Comparison of ENCODE assay signal across 8 mouse cellular contexts in genomic region chr9:21153331-21153730, GRCm38 (mm10). TPM values are rescaled to one million over a fixed set of nuclear protein-coding genes. Genes with fewer than 3 reads are reported as not detected.
A peak's percentile ranks its signal among the peaks of the same experiment; 100 is the strongest.
DNase-seq lines count a peak whose midpoint lies in the region; ATAC-seq and TF ChIP-seq lines count a peak whose summit lies in the region.

No protein-coding gene starts in this region.

- H3K27ac ChIP-seq in gastrocnemius, adult 2 months = peak overlapping the region; percentile 62
- no peak overlapping the region for H3K27ac ChIP-seq in testis, adult 2 months (ENCODE audit: control insufficient read depth, insufficient read depth, low read depth, low read length)
- peak overlapping the region; percentile 48; the same call in 1 of the 2 replicates for H3K27ac ChIP-seq in limb, embryonic 13.5 days
- peak overlapping the region; percentile 73; the same call in 1 of the 2 replicates for H3K27ac ChIP-seq in stomach, embryonic 14.5 days (ENCODE audit: low read length)

- intact Hi-C loops in gastrocnemius, adult 2 months (cut with DNase I) = loop anchor here (2.0 kb wide), 1 partner anchor 15 kb away; no protein-coding TSS in a partner anchor

- peak overlapping the region; percentile 81 for H3K4me2 ChIP-seq in limb, embryonic 13.5 days (replicated peaks)
- H3K4me2 ChIP-seq in stomach, embryonic 14.5 days (replicated peaks; ENCODE audit: low read depth, low read length) = peak overlapping the region; percentile 91

- H3K4me1 ChIP-seq in testis, adult 2 months (ENCODE audit: control insufficient read depth, insufficient read depth, low read length) = peaks cover 28% of the 10 kb centered on the region
- peaks cover 35% of the 10 kb centered on the region for H3K4me1 ChIP-seq in limb, embryonic 13.5 days
- peaks cover 27% of the 10 kb centered on the region; the same call in 1 of the 2 replicates for H3K4me1 ChIP-seq in stomach, embryonic 14.5 days (ENCODE audit: control insufficient read depth, insufficient read depth, low read length)

- WGBS in limb, embryonic 13.5 days = 4% methylated on average over 12 of the region's 12 CpGs
- 5% methylated on average over 12 of the region's 12 CpGs for WGBS in stomach, embryonic 14.5 days

- TF ChIP-seq POLR2A in testis, adult 2 months (IDR thresholded peaks at IDR 0.05; ENCODE audit: control insufficient read depth, low read depth, low read length) = no peak

- DNase-seq in gastrocnemius, adult 2 months = peak; percentile 25
- DNase-seq in gastrocnemius, adult 8-10 months (ENCODE audit: low spot score in 2 of 2) = no peak
- no peak for DNase-seq in testis, postnatal 10 days (ENCODE audit: low spot score)
- DNase-seq in gastrocnemius, postnatal 25 days = no peak
- no peak for DNase-seq in left cerebral cortex, adult 8-10 months (ENCODE audit: low spot score in 2 of 2)

- no peaks in the 10 kb centered on the region for H3K36me3 ChIP-seq in testis, adult 2 months (ENCODE audit: control insufficient read depth, insufficient read depth, low read length)
- no peaks in the 10 kb centered on the region for H3K36me3 ChIP-seq in limb, embryonic 13.5 days
- no peaks in the 10 kb centered on the region for H3K36me3 ChIP-seq in stomach, embryonic 14.5 days (ENCODE audit: control insufficient read depth, insufficient read depth, low read length)

- peaks cover 6% of the 10 kb centered on the region for H3K9me3 ChIP-seq in limb, embryonic 13.5 days
- no peaks in the 10 kb centered on the region for H3K9me3 ChIP-seq in stomach, embryonic 14.5 days (ENCODE audit: control insufficient read depth, low read depth, low read length)

- no peak for ATAC-seq in limb, embryonic 13.5 days (ENCODE audit: low FRiP score, low read depth)
- ATAC-seq in stomach, embryonic 14.5 days (ENCODE audit: insufficient number of reproducible peaks, insufficient read depth, low FRiP score, low read depth) = no peak

- no peaks in the 10 kb centered on the region for H3K27me3 ChIP-seq in testis, adult 2 months (ENCODE audit: control insufficient read depth, insufficient read depth, low read length)
- H3K27me3 ChIP-seq in limb, embryonic 13.5 days = no peaks in the 10 kb centered on the region
- H3K27me3 ChIP-seq in stomach, embryonic 14.5 days (ENCODE audit: control insufficient read depth, insufficient read depth, low read length) = no peaks in the 10 kb centered on the region

- H3K9ac ChIP-seq in limb, embryonic 13.5 days = peak overlapping the region; percentile 59
- peak overlapping the region; percentile 19 for H3K9ac ChIP-seq in stomach, embryonic 14.5 days (replicated peaks; ENCODE audit: low read depth, low read length)

- H3K4me3 ChIP-seq in gastrocnemius, adult 2 months = peak overlapping the region; percentile 63
- H3K4me3 ChIP-seq in testis, adult 2 months (ENCODE audit: control insufficient read depth, low read depth, low read length) = peak overlapping the region; percentile 53
- peak overlapping the region; percentile 44 for H3K4me3 ChIP-seq in limb, embryonic 13.5 days
- peak overlapping the region; percentile 31 for H3K4me3 ChIP-seq in stomach, embryonic 14.5 days (ENCODE audit: low read depth, low read length)

- TF ChIP-seq CTCF in gastrocnemius, adult 2 months (IDR thresholded peaks at IDR 0.05) = no peak
- no peak for TF ChIP-seq CTCF in testis, adult 2 months (IDR thresholded peaks at IDR 0.05; ENCODE audit: control insufficient read depth, insufficient read depth, insufficient replicate concordance, low read depth, low read length)

RNA-seq across cellular contexts. Expression of gene Cdc37, which starts 3.5 kb away (rescaled TPM):
- 100 to 1,000 TPM; 116 to 139 TPM for total RNA-seq in gastrocnemius, adult 2 months (2021)
- total RNA-seq in gastrocnemius, adult 8-10 months (2022) = 100 to 1,000 TPM in 3 of 4 experiments, 10 to 100 TPM in 1; 95.0 to 132 (median 111) TPM
- 38.1 and 40.6 TPM in 2 replicates for polyA plus RNA-seq in testis, adult 2 months (2012; rRNA removed)
- 320 and 346 TPM in 2 replicates for polyA plus RNA-seq in limb, embryonic 13.5 days (2015; fragmentation: Nextera tagmentation; extraction: Ambion mirVana)
- 283 and 302 TPM in 2 replicates for polyA plus RNA-seq in stomach, embryonic 14.5 days (2014; fragmentation: Nextera tagmentation; extraction: Ambion mirVana)
- total RNA-seq in gastrocnemius, postnatal 25 days (2021) = 100 to 1,000 TPM; 120 to 126 TPM
- total RNA-seq in left cerebral cortex, adult 8-10 months (2022) = 100 to 1,000 TPM; 116 to 150 (median 135) TPM

RNA-seq across cellular contexts. Expression of gene Pde4a, which starts 12.2 kb away (rescaled TPM):
- 10 to 100 TPM; 39.0 to 66.8 TPM for total RNA-seq in gastrocnemius, adult 2 months (2021)
- total RNA-seq in gastrocnemius, adult 8-10 months (2022) = 10 to 100 TPM; 40.7 to 51.5 (median 47.0) TPM
- 80.2 and 82.0 TPM in 2 replicates for polyA plus RNA-seq in testis, adult 2 months (2012; rRNA removed)
- 5.4 and 6.1 TPM in 2 replicates for polyA plus RNA-seq in limb, embryonic 13.5 days (2015; fragmentation: Nextera tagmentation; extraction: Ambion mirVana)
- polyA plus RNA-seq in stomach, embryonic 14.5 days (2014; fragmentation: Nextera tagmentation; extraction: Ambion mirVana) = 5.4 TPM in 2 replicates
- total RNA-seq in gastrocnemius, postnatal 25 days (2021) = 10 to 100 TPM; 44.6 to 46.7 TPM
- total RNA-seq in left cerebral cortex, adult 8-10 months (2022) = 10 to 100 TPM; 91.9 to 94.8 (median 93.7) TPM

RNA-seq across cellular contexts. Expression of gene Tyk2, which starts 22.3 kb away (rescaled TPM):
- 1 to 10 TPM; 4.4 to 5.9 TPM for total RNA-seq in gastrocnemius, adult 2 months (2021)
- total RNA-seq in gastrocnemius, adult 8-10 months (2022) = 1 to 10 TPM; 4.9 to 6.0 (median 5.8) TPM
- polyA plus RNA-seq in testis, adult 2 months (2012; rRNA removed) = 11.4 and 12.5 TPM in 2 replicates
- polyA plus RNA-seq in limb, embryonic 13.5 days (2015; fragmentation: Nextera tagmentation; extraction: Ambion mirVana) = 13.7 and 16.5 TPM in 2 replicates
- 10.2 and 10.9 TPM in 2 replicates for polyA plus RNA-seq in stomach, embryonic 14.5 days (2014; fragmentation: Nextera tagmentation; extraction: Ambion mirVana)
- total RNA-seq in gastrocnemius, postnatal 25 days (2021) = 1 to 10 TPM; 4.7 to 5.8 TPM
- total RNA-seq in left cerebral cortex, adult 8-10 months (2022) = 10 to 100 TPM; 11.1 to 14.5 (median 13.3) TPM
